Mouse (Mus musculus): ENCODE measurements around the gene Spaca7.
A peak's percentile ranks its signal among the peaks of the same experiment; 100 is the strongest.
"Not testable (repeated sequence)": the region's sequence is repeated elsewhere in the genome, so short reads cannot be mapped to it uniquely, and the experiment has no call there.

The Spaca7 gene

DNA sequence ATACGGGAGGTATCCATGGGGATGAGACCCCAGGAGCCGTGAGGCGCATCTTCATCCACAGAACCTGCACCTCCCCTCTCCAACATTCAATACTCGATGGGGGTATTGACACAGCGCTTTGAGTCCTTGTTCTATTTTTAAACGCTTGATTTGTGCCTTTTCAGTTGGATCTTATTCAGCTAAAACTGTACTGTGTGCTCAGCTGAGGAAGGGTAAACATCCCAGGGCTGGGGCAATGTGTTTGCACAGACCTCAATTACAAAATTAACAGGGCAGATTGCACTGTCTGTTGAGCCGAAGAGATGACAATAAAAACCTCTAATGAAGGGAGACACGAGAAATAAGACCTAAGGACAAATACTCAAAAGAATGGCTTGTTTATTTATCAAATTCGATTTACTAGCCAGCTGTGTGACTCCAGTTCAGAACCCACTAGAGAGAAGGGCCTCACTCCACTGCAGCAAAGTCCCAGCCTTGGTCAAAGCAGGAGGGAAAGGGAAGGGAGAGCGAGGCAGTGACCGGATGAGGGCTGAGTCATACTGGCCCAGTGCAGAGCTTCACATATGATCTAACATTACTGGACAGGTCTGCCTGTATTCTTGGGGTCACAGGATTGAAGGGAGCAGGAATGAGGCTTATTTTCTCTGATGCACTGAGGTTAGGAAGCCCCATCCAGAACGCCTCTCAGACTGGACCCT lies 37.1 kb downstream of the Spaca7 start:
- no peak for DNase-seq (ENCODE audit: low spot score in 2 of 2)

- no peak for DNase-seq (ENCODE audit: low spot score in 2 of 2)
These were observed 40.4 kb downstream of the Spaca7 start for GRCm38 (mm10) chr8:12613201-12613600.

DNA sequence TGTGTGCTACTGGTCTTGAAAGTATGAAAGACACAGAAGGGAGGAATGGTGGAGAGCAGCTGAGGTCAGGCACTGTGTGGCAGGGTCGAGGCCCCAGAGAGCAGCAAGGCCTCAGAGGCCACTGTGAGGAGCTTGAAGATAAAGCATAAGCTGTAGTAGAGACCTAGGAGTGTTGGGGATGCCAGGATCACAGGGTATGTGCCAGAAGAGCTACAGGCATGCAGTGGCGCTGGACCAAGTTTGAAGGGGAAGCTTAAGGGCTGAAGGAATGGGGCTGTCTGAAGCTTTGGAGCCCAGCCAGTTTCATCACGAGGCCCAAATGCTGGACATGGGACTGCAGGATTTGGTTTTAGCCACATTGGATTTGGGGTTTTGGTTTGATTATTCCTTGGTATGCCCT lies 44.5 kb downstream of the Spaca7 start:
- DNase-seq (ENCODE audit: low spot score in 2 of 2) = not testable (repeated sequence)

DNA sequence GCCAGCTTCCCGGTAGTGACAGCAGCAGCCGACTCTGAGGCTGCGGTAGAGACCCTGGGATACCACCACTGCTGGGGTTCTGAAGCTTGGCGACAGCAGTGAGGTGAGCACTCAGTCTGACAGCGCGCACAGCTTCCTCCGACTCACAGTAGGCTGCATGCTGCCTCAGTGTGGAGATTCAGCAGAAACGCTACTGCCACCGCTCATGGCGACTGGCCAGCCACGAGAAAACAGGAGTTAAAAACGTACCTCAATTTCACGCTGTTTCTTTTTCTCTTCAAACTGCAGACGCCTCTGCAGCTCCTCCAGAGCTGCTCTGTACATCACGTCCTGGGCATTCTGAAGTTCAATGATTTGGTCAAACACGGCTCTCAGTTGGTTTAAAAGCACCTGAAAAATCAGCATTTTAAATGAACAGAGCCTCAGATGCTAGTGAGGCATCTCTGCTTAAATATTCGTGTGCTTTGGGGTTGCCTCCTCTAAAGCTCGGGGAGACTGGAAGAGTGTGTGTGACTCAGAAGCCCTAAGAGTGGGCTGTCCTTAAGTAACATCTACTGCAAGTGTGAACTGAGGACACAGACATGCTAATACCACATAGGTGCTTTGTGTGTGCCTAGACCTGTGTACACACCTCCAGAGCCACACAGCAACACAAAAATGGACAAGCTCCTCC lies 48.9 kb downstream of the Spaca7 start:
- no peak for DNase-seq (ENCODE audit: low spot score in 2 of 2)

- no peak for DNase-seq (ENCODE audit: low spot score in 2 of 2)
These were observed 53.1 kb downstream of the Spaca7 start for GRCm38 (mm10) chr8:12625890-12626289.

GRCm38 (mm10) chr8:12629079-12629478 lies 56.2 kb downstream of the Spaca7 start:
- peak in 1 of 2 experiments; percentile 44 for DNase-seq (ENCODE audit: low spot score in 2 of 2)

DNA sequence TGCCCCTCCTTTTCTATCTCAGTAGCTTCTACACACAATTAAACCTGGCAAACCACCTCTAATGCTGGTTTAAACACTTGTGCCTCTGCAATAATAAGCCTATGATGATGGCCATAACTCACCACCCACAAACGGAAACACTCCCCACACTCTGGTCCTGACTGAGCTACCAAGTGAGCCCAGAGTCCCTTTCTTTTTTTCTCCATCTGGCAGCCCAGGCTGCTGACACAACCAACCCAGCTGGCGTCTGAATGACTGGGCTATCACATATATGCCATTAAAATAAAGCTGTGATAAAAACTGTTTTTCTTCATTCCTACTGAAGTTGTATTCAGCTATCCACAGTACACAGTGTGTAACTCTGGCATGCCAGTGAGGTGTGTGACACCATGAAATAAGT lies 62.5 kb downstream of the Spaca7 start:
- no peak for DNase-seq (ENCODE audit: low spot score in 2 of 2)

GRCm38 (mm10) chr8:12638446-12638845 lies 65.6 kb downstream of the Spaca7 start:
- DNase-seq (ENCODE audit: low spot score in 2 of 2) = no peak

GRCm38 (mm10) chr8:12641527-12641926 lies 68.7 kb downstream of the Spaca7 start:
- no peak for DNase-seq (ENCODE audit: low spot score in 2 of 2)

GRCm38 (mm10) chr8:12644341-12644740 lies 71.5 kb downstream of the Spaca7 start:
- DNase-seq (ENCODE audit: low spot score in 2 of 2) = no peak

DNA sequence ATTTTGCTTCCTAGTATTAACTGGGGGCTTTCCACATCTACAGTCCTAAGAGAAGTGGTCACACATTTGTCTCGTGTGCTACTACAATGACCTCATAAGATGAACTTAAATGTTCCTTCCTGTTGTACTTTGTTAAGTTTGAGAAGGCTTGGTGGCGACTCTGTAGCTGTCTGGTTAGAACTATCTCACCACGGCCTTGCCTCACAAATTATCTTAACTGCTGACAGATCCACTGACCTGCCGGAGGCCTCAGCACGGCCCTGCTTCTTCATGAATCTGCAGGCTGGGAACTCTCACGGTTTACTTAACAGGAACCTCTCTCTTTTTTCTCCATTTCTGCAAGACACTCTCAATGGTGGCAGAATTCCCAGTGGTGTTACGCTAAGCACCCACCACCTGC lies 72.1 kb downstream of the Spaca7 start:
- DNase-seq (ENCODE audit: low spot score in 2 of 2) = no peak

DNA sequence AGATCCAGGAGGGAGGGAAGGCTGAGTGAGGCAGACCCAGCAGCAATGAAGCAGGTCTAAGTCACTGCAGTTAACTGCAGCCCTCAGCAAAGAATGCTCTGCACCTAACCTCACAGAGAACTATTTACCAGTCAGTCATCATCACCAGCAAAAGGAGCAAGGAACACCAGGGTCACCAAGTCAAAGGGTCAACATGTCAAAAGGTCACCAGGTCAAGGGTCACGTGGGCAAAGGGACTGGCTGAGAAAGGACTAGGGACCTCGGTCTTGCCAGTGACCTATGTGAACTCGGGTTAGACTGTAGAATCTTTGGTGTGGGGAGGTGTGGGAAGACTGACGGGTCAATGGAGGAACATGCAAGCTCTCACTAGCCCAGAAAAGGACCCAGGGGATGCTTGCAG lies 73.7 kb downstream of the Spaca7 start:
- no peak for DNase-seq (ENCODE audit: low spot score in 2 of 2)

- DNase-seq (ENCODE audit: low spot score in 2 of 2) = no peak
These were observed 76.1 kb downstream of the Spaca7 start for GRCm38 (mm10) chr8:12648951-12649350.
